Mouse (Mus musculus) MEL (cell line): ENCODE measurements around the gene Bahcc1.

Experiments used
- CHD1 ChIP-seq: IDR thresholded peaks from 2 replicates; pipeline ENCODE4 v1.6.1; 2012; ENCODE audit warnings: low read depth, mild to moderate bottlenecking, inconsistent platforms, low read length, improper control_type of control experiment
- CHD2 ChIP-seq: IDR thresholded peaks from 2 replicates; pipeline ENCODE4 v1.6.1; 2011; ENCODE audit warnings: low read length, improper control_type of control experiment
- CTCF ChIP-seq, 3 experiments: IDR thresholded peaks in 2 of 3; conservative IDR thresholded peaks in 1 of 3; 2 replicates each; pipeline ENCODE4 v1.5.1; 2011 to 2012; ENCODE audit warnings: low read length in 3 of 3, low read depth in 2 of 3, mild to moderate bottlenecking in 2 of 3, improper control_type of control experiment in 1 of 3, inconsistent platforms in 1 of 3, mixed read lengths in 1 of 3, moderate library complexity in 1 of 3; ENCODE audit not compliant: control insufficient read depth in 1 of 3, insufficient read depth in 1 of 3, poor library complexity in 1 of 3, severe bottlenecking in 1 of 3
- ELF1 ChIP-seq: IDR thresholded peaks from 2 replicates; pipeline ENCODE4 v1.6.1; 2014; ENCODE audit warnings: low read depth, mild to moderate bottlenecking, inconsistent platforms, low read length, improper control_type of control experiment, moderate library complexity
- EP300 ChIP-seq, 2 experiments: IDR thresholded peaks; 2 replicates each; pipeline ENCODE4 v1.6.1; 2011; ENCODE audit warnings: improper control_type of control experiment in 2 of 2, low read length in 2 of 2, low read depth in 1 of 2, mild to moderate bottlenecking in 1 of 2
- JUND ChIP-seq: IDR thresholded peaks from 2 replicates; pipeline ENCODE4 v1.6.1; 2011; ENCODE audit warnings: low read depth, mild to moderate bottlenecking, improper control_type of control experiment, low read length
- MAZ ChIP-seq: IDR thresholded peaks from 2 replicates; pipeline ENCODE4 v1.6.1; 2012; ENCODE audit warnings: low read depth, mild to moderate bottlenecking, inconsistent platforms, low read length, improper control_type of control experiment
- POLR2A ChIP-seq, 2 experiments: IDR thresholded peaks; 2 replicates each; pipeline ENCODE4 v1.6.1; 2011 to 2012; ENCODE audit warnings: low read length in 2 of 2, mild to moderate bottlenecking in 2 of 2, control low read depth in 1 of 2, improper control_type of control experiment in 1 of 2, low read depth in 1 of 2, moderate library complexity in 1 of 2; ENCODE audit not compliant: control insufficient read depth in 1 of 2, insufficient read depth in 1 of 2, poor library complexity in 1 of 2
- POLR2AphosphoS2 ChIP-seq: IDR thresholded peaks from 2 replicates; pipeline ENCODE4 v1.6.1; 2011; ENCODE audit warnings: low read length, improper control_type of control experiment
- SIN3A ChIP-seq: IDR thresholded peaks from 2 replicates; pipeline ENCODE4 v1.6.1; 2012; ENCODE audit warnings: low read length, improper control_type of control experiment, inconsistent platforms
- SMC3 ChIP-seq: IDR thresholded peaks from 2 replicates; pipeline ENCODE4 v1.6.1; 2011; ENCODE audit warnings: low read depth, low read length, improper control_type of control experiment
- TAL1 ChIP-seq: IDR thresholded peaks from 2 replicates; pipeline ENCODE4 v1.6.1; 2012; ENCODE audit warnings: mild to moderate bottlenecking, inconsistent platforms, low read length, moderate library complexity, mixed read lengths
- TBP ChIP-seq: IDR thresholded peaks from 2 replicates; pipeline ENCODE4 v1.8.0; 2011; ENCODE audit warnings: low read depth, low read length, improper control_type of control experiment
- ZMIZ1 ChIP-seq: IDR thresholded peaks from 2 replicates; pipeline ENCODE4 v1.6.1; 2012; ENCODE audit warnings: low read depth, mild to moderate bottlenecking, inconsistent platforms, low read length, improper control_type of control experiment, moderate library complexity

GRCm38 (mm10) chr11:120253646-120254315, 21.0 kb downstream of the Bahcc1 start:
- no peak for TF ChIP-seq CHD1
- TF ChIP-seq TAL1, result no peak
- no peak for TF ChIP-seq CTCF (IDR thresholded peaks at IDR 0.05 in 2 of 3, conservative IDR thresholded peaks at IDR 0.05 in 1 of 3; ENCODE audit: control insufficient read depth in 1 of 3, insufficient read depth in 1 of 3, low read depth in 2 of 3, low read length in 3 of 3, poor library complexity in 1 of 3, severe bottlenecking in 1 of 3)
- TF ChIP-seq JUND, result no peak
- no peak for TF ChIP-seq SIN3A
- no peak for TF ChIP-seq SMC3
- no peak for TF ChIP-seq POLR2A (IDR thresholded peaks at IDR 0.05; ENCODE audit: control insufficient read depth in 1 of 2, insufficient read depth in 1 of 2, low read depth in 1 of 2, low read length in 2 of 2, poor library complexity in 1 of 2)
- no peak for TF ChIP-seq ZMIZ1
- TF ChIP-seq MAZ, result no peak
- TF ChIP-seq CHD2, result no peak
- no peak for TF ChIP-seq EP300 (IDR thresholded peaks at IDR 0.05; ENCODE audit: low read depth in 1 of 2, low read length in 2 of 2)
- TF ChIP-seq POLR2AphosphoS2, result no peak
- TF ChIP-seq TBP, result no peak
- TF ChIP-seq ELF1, result no peak
